Mouse (Mus musculus) stomach, postnatal 0 days (tissue): ENCODE measurements around the gene Tapbp.

Source experiments
- CTCF ChIP-seq: IDR thresholded peaks from 2 replicates; pipeline ENCODE4 v1.5.1; 2016; ENCODE audit warnings: antibody characterized with exemption, low read depth, mild to moderate bottlenecking, moderate library complexity
- EP300 ChIP-seq: optimal IDR thresholded peaks from 2 replicates; pipeline ENCODE3; 2016; ENCODE audit warnings: antibody characterized with exemption

GRCm38 (mm10) chr17:33954646-33955554 is 39.2 kb downstream of the Tapbp start:
- TF ChIP-seq EP300 = no peak
- no peak for TF ChIP-seq CTCF
